Mouse (Mus musculus) liver, adult 2 months (tissue): ENCODE measurements around the gene Lyz1.

ENCODE experiments used
- CTCF ChIP-seq: fragments of 200-500 bp; IDR thresholded peaks from 2 replicates; pipeline ENCODE4 v1.5.1; 2011; ENCODE audit warnings: low read depth, low read length, control low read depth
- POLR2A ChIP-seq: fragments of 200-500 bp; IDR thresholded peaks from 2 replicates; pipeline ENCODE4 v1.6.1; 2011; ENCODE audit warnings: low read length, control low read depth; ENCODE audit not compliant: insufficient read depth; ENCODE audit errors: extremely low read depth

DNA sequence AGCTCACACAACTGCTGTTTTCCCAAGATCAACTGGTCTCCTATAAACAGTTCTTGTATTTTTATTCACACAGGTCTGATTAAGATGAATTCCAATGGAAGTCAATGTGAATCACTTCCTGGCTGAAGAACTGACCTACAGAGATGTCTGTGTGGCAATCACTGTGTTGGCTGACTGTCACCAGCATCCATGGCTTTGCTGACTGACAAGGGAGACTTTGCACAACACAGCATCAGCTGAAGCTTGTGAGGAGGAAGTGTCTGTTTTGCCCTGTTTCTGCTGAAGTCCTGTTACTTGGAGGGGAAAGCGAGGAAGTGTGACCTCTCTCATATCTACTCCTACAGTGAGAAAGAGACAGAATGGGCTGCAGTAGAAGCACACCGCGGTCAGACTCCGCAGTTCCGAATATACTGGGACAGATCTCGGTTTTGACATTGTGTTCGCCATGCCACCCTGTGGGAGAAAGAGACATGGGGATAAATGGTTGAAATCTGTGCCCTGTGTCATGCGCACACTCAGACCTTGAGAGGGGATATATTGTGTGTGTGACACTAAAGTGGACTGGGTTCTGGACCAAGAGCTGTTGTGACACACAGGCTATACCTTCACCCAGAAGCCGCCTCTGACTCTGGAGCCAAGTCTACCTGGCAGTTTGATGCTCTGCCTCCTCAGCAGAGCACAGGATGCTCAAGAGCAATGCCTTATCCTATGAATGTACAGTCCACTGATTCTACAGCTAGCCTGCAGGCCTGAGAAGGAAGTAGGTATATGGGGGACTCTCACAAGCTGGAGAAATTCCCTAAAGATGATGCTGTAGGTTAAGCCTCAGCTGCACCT, 4.3 kb downstream of the Lyz1 start:
- TF ChIP-seq CTCF (no peak), POLR2A (no peak)
